8 mouse cellular contexts compared by ENCODE assay signal in genomic region chr11:97660734-97661647, GRCm38 (mm10). TPM values are rescaled to one million over a fixed set of nuclear protein-coding genes. Genes with fewer than 3 reads are reported as not detected.
DNase-seq lines count a peak whose midpoint lies in the region; ATAC-seq and TF ChIP-seq lines count a peak whose summit lies in the region.

No protein-coding gene starts in this region.

- DNase-seq in thymus, adult 2 months: no peak
- DNase-seq in thymus, postnatal 10 days (ENCODE audit: low spot score in 2 of 2): no peak
- DNase-seq in forebrain, embryonic 14.5 days (ENCODE audit: low spot score): no peak
- no peak for DNase-seq in stomach, postnatal 0 days (ENCODE audit: low spot score)
- no peak for DNase-seq in urinary bladder, adult 18-20 months (ENCODE audit: low spot score in 2 of 2)
- DNase-seq in spleen, postnatal 10 days (ENCODE audit: low spot score in 2 of 2): no peak

- no peak for TF ChIP-seq CTCF in thymus, adult 2 months (IDR thresholded peaks at IDR 0.05; ENCODE audit: borderline replicate concordance, control insufficient read depth, extremely low read depth, insufficient read depth, low read length, poor library complexity)
- no peak for TF ChIP-seq CTCF in stomach, postnatal 0 days (IDR thresholded peaks at IDR 0.05; ENCODE audit: low read depth)

- no peaks in the 10 kb centered on the region for H3K9me3 ChIP-seq in forebrain, embryonic 14.5 days (replicated peaks; ENCODE audit: control insufficient read depth, low read length)
- no peaks in the 10 kb centered on the region for H3K9me3 ChIP-seq in liver, embryonic 12.5 days (replicated peaks)
- no peaks in the 10 kb centered on the region for H3K9me3 ChIP-seq in stomach, postnatal 0 days (ENCODE audit: control insufficient read depth, low read length)

- TF ChIP-seq EP300 in stomach, postnatal 0 days (optimal IDR thresholded peaks at IDR 0.05): no peak

- WGBS in thymus, adult 2 months: 7% methylated on average over 27 of the region's 27 CpGs
- whole genome bisulfite sequencing in forebrain, embryonic 14.5 days: 5% methylated on average over 27 of the region's 27 CpGs
- WGBS in liver, embryonic 12.5 days (ENCODE audit: insufficient replicate concordance): 4% methylated on average over 27 of the region's 27 CpGs
- 8% methylated on average over 27 of the region's 27 CpGs for WGBS in stomach, postnatal 0 days

- peak overlapping the region; percentile 79 for H3K4me2 ChIP-seq in forebrain, embryonic 14.5 days (ENCODE audit: low read length)
- H3K4me2 ChIP-seq in liver, embryonic 12.5 days: peak overlapping the region; percentile 77
- H3K4me2 ChIP-seq in stomach, postnatal 0 days (replicated peaks; ENCODE audit: low read depth): peak overlapping the region; percentile 89

- H3K36me3 ChIP-seq in thymus, adult 2 months (ENCODE audit: control insufficient read depth, insufficient read depth, low read length): no peaks in the 10 kb centered on the region
- peaks cover 3% of the 10 kb centered on the region; the same call in 1 of the 2 replicates for H3K36me3 ChIP-seq in forebrain, embryonic 14.5 days (ENCODE audit: control insufficient read depth, insufficient read depth, low read length)
- peaks cover 6% of the 10 kb centered on the region; the same call in 1 of the 2 replicates for H3K36me3 ChIP-seq in liver, embryonic 12.5 days
- H3K36me3 ChIP-seq in stomach, postnatal 0 days (ENCODE audit: control insufficient read depth, insufficient read depth, low read length): no peaks in the 10 kb centered on the region

- TF ChIP-seq POLR2A in thymus, adult 2 months (IDR thresholded peaks at IDR 0.05; ENCODE audit: control insufficient read depth, extremely low read depth, insufficient read depth, low read length, poor library complexity): no peak

- peak overlapping the region; percentile 71 for H3K27ac ChIP-seq in thymus, adult 2 months (ENCODE audit: control insufficient read depth, insufficient read depth, low read length)
- no peak overlapping the region for H3K27ac ChIP-seq in forebrain, embryonic 14.5 days (ENCODE audit: low read depth, low read length)
- H3K27ac ChIP-seq in liver, embryonic 12.5 days: no peak overlapping the region
- peak overlapping the region; percentile 92 for H3K27ac ChIP-seq in stomach, postnatal 0 days (replicated peaks)

- H3K9ac ChIP-seq in forebrain, embryonic 14.5 days (ENCODE audit: low read length): peak overlapping the region; percentile 84
- H3K9ac ChIP-seq in liver, embryonic 12.5 days: no peak overlapping the region
- peak overlapping the region; percentile 89 for H3K9ac ChIP-seq in stomach, postnatal 0 days (ENCODE audit: low read length)

- H3K27me3 ChIP-seq in thymus, adult 2 months (ENCODE audit: control insufficient read depth, insufficient read depth, low read length): no peaks in the 10 kb centered on the region
- peaks cover 17% of the 10 kb centered on the region for H3K27me3 ChIP-seq in forebrain, embryonic 14.5 days (replicated peaks; ENCODE audit: control insufficient read depth, insufficient read depth, low read length)
- peaks cover 92% of the 10 kb centered on the region for H3K27me3 ChIP-seq in liver, embryonic 12.5 days (replicated peaks)
- no peaks in the 10 kb centered on the region for H3K27me3 ChIP-seq in stomach, postnatal 0 days (ENCODE audit: control insufficient read depth, insufficient read depth, low read length)

- peak overlapping the region; percentile 74 for H3K4me3 ChIP-seq in thymus, adult 2 months (ENCODE audit: control insufficient read depth, insufficient read depth, low read length)
- H3K4me3 ChIP-seq in forebrain, embryonic 14.5 days (ENCODE audit: low read depth, low read length): peak overlapping the region; percentile 67
- H3K4me3 ChIP-seq in liver, embryonic 12.5 days: peak overlapping the region; percentile 69
- H3K4me3 ChIP-seq in stomach, postnatal 0 days (ENCODE audit: low read depth, low read length): peak overlapping the region; percentile 79

- peaks cover 49% of the 10 kb centered on the region for H3K4me1 ChIP-seq in thymus, adult 2 months (replicated peaks; ENCODE audit: control insufficient read depth, insufficient read depth, low read length)
- H3K4me1 ChIP-seq in forebrain, embryonic 14.5 days (ENCODE audit: control insufficient read depth, insufficient read depth, low read length): peaks cover 27% of the 10 kb centered on the region
- peaks cover 58% of the 10 kb centered on the region for H3K4me1 ChIP-seq in liver, embryonic 12.5 days
- H3K4me1 ChIP-seq in stomach, postnatal 0 days (replicated peaks; ENCODE audit: control insufficient read depth, insufficient read depth): 0 out of 2 replicates have a peak, but pooled peaks cover 11% of the 10 kb centered on the region

- no peak for ATAC-seq in forebrain, embryonic 14.5 days
- no peak for ATAC-seq in liver, embryonic 12.5 days
- no peak for ATAC-seq in stomach, postnatal 0 days (ENCODE audit: low FRiP score, low TSS enrichment)
- ATAC-seq in megakaryocyte progenitor cell, adult 5-6 weeks (replicated peaks; ENCODE audit: poor library complexity): no peak

RNA-seq across cellular contexts. Expression of gene Mllt6, which starts 2.2 kb away (rescaled TPM):
- 89.5 and 99.1 TPM in 2 replicates for polyA plus RNA-seq in thymus, adult 2 months (2012; rRNA removed)
- polyA plus RNA-seq in forebrain, embryonic 14.5 days (2014; fragmentation: Nextera tagmentation; extraction: Ambion mirVana): 5.0 and 5.9 TPM in 2 replicates
- 0.32 and 0.33 TPM in 2 replicates for polyA plus RNA-seq in liver, embryonic 12.5 days (2016; fragmentation: Nextera tagmentation; extraction: Ambion mirVana)
- polyA plus RNA-seq in stomach, postnatal 0 days (2015; fragmentation: Nextera tagmentation; extraction: Ambion mirVana): 1.1 TPM in 2 replicates
- total RNA-seq in megakaryocyte progenitor cell, adult 5-6 weeks (2015): 3.3 and 4.5 TPM in 2 replicates
- 5.8 and 7.2 TPM in 2 replicates for total RNA-seq in megakaryocyte progenitor cell, adult 5-6 weeks (2017)

RNA-seq across cellular contexts. Expression of gene Cisd3, which starts 24.6 kb away (rescaled TPM):
- polyA plus RNA-seq in thymus, adult 2 months (2012; rRNA removed): 24.9 and 25.3 TPM in 2 replicates
- 17.3 and 19.5 TPM in 2 replicates for polyA plus RNA-seq in forebrain, embryonic 14.5 days (2014; fragmentation: Nextera tagmentation; extraction: Ambion mirVana)
- polyA plus RNA-seq in liver, embryonic 12.5 days (2016; fragmentation: Nextera tagmentation; extraction: Ambion mirVana): 12.6 and 14.7 TPM in 2 replicates
- polyA plus RNA-seq in stomach, postnatal 0 days (2015; fragmentation: Nextera tagmentation; extraction: Ambion mirVana): 44.2 TPM in 2 replicates
- total RNA-seq in megakaryocyte progenitor cell, adult 5-6 weeks (2015): 17.4 and 24.9 TPM in 2 replicates
- 3.5 and 5.4 TPM in 2 replicates for total RNA-seq in megakaryocyte progenitor cell, adult 5-6 weeks (2017)

RNA-seq across cellular contexts. Expression of gene Epop, which starts 31.5 kb away (rescaled TPM):
- polyA plus RNA-seq in thymus, adult 2 months (2012; rRNA removed): 5.6 and 8.4 TPM in 2 replicates
- 2.5 and 3.3 TPM in 2 replicates for polyA plus RNA-seq in forebrain, embryonic 14.5 days (2014; fragmentation: Nextera tagmentation; extraction: Ambion mirVana)
- 3.6 and 4.1 TPM in 2 replicates for polyA plus RNA-seq in liver, embryonic 12.5 days (2016; fragmentation: Nextera tagmentation; extraction: Ambion mirVana)
- 9.7 and 10.8 TPM in 2 replicates for polyA plus RNA-seq in stomach, postnatal 0 days (2015; fragmentation: Nextera tagmentation; extraction: Ambion mirVana)
- 3.4 and 4.0 TPM in 2 replicates for total RNA-seq in megakaryocyte progenitor cell, adult 5-6 weeks (2015)
- total RNA-seq in megakaryocyte progenitor cell, adult 5-6 weeks (2017): 0.62 and 0.91 TPM in 2 replicates

RNA-seq across cellular contexts. Expression of gene Pcgf2, which starts 39.3 kb away (rescaled TPM):
- 22.6 and 28.2 TPM in 2 replicates for polyA plus RNA-seq in thymus, adult 2 months (2012; rRNA removed)
- polyA plus RNA-seq in forebrain, embryonic 14.5 days (2014; fragmentation: Nextera tagmentation; extraction: Ambion mirVana): 17.6 and 21.9 TPM in 2 replicates
- 5.0 and 5.1 TPM in 2 replicates for polyA plus RNA-seq in liver, embryonic 12.5 days (2016; fragmentation: Nextera tagmentation; extraction: Ambion mirVana)
- polyA plus RNA-seq in stomach, postnatal 0 days (2015; fragmentation: Nextera tagmentation; extraction: Ambion mirVana): 5.9 and 6.6 TPM in 2 replicates
- total RNA-seq in megakaryocyte progenitor cell, adult 5-6 weeks (2015): 3.9 and 4.6 TPM in 2 replicates
- total RNA-seq in megakaryocyte progenitor cell, adult 5-6 weeks (2017): 1.2 and 1.5 TPM in 2 replicates

RNA-seq across cellular contexts. Expression of gene Psmb3, which starts 42.2 kb away (rescaled TPM):
- 421 and 477 TPM in 2 replicates for polyA plus RNA-seq in thymus, adult 2 months (2012; rRNA removed)
- 530 and 674 TPM in 2 replicates for polyA plus RNA-seq in forebrain, embryonic 14.5 days (2014; fragmentation: Nextera tagmentation; extraction: Ambion mirVana)
- 364 and 370 TPM in 2 replicates for polyA plus RNA-seq in liver, embryonic 12.5 days (2016; fragmentation: Nextera tagmentation; extraction: Ambion mirVana)
- 405 and 438 TPM in 2 replicates for polyA plus RNA-seq in stomach, postnatal 0 days (2015; fragmentation: Nextera tagmentation; extraction: Ambion mirVana)
- 114 and 126 TPM in 2 replicates for total RNA-seq in megakaryocyte progenitor cell, adult 5-6 weeks (2015)
- 158 and 185 TPM in 2 replicates for total RNA-seq in megakaryocyte progenitor cell, adult 5-6 weeks (2017)

Comparison
In these comparisons a context has a peak if more than half of its experiments do, and no peak if none do; other contexts are left out.
1. H3K27ac ChIP-seq: peak in thymus, adult 2 months (single experiment) and stomach, postnatal 0 days (single experiment); none in forebrain, embryonic 14.5 days (single experiment) and liver, embryonic 12.5 days (single experiment).
2. RNA of gene Mllt6, which starts 2.2 kb away (polyA plus RNA-seq): 89.5 to 99.1 TPM in thymus, adult 2 months; 5.0 to 5.9 TPM in forebrain, embryonic 14.5 days, 1.1 TPM in stomach, postnatal 0 days and 0.32 to 0.33 TPM in liver, embryonic 12.5 days; every median in the first group is over 10 times any median in the second.
3. Peak in every context shown above with its lines, with median percentiles within 50 percentile points of each other: H3K4me3 ChIP-seq and H3K4me2 ChIP-seq.